Mouse (Mus musculus) cerebellum, postnatal 4 days (tissue): Measurements from ENCODE around the gene Mtfr1l.
A peak's percentile ranks its signal among the peaks of the same experiment; 100 is the strongest.

Experiments used
- DNase-seq, 2 experiments: peaks; one replicate each; pipeline ENCODE4 v3.0.0; 2022; ENCODE audit warnings: low spot score in 2 of 2, mixed read lengths in 1 of 2

Mtfr1l gene

DNA sequence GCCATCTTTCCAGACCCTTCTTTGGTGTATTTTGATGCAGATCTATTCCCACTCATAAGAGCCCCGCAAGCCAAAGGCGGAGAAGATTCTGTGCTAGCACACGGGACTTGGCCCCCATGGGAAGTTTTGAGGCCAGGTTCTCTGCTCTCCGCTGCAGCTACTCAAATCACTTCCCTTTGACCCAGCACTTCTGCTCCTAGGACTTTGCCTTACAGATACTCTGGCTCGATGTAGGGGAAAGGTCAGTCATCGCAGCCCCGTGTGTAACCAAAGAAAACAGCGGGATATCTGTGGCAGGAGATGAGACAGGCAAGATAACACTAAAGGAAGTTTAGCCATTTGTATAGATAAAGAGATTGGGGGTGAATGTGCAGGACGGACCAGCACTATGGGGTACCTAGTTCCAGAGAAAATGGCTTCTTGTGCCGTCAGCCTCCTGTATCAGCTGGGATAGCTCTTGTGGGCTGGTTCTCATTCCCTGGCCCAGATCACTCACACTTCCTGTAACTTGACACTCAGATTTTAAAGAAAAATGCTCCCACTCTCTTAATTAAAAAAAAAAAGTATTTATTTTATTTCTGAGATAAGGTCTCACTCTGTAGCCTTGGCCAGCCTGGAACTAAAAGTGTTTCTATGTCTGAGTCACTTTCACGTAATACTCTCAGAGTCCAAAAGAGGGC, 45.1 kb downstream of the Mtfr1l start:
- no peak for DNase-seq

DNA sequence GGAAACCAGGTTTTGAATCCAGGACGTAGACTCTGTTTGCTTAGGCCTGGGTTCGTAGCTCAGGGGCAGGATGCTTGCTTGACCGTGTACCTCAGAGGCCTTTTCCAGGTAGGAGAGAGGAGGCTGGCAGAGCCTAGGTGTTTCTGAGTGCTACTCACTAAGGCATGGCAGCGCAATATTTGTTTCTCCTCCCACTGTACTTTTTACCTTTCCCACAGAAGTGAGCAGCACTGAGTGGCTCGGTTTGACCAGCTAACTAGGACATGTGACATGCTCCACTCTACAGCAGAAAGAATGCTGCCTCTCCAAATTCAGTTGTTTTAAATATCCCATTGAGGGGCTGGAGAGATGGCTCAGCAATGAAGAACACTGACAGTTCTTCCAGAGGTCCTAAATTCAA, 47.0 kb downstream of the Mtfr1l start:
- DNase-seq, result no peak

DNA sequence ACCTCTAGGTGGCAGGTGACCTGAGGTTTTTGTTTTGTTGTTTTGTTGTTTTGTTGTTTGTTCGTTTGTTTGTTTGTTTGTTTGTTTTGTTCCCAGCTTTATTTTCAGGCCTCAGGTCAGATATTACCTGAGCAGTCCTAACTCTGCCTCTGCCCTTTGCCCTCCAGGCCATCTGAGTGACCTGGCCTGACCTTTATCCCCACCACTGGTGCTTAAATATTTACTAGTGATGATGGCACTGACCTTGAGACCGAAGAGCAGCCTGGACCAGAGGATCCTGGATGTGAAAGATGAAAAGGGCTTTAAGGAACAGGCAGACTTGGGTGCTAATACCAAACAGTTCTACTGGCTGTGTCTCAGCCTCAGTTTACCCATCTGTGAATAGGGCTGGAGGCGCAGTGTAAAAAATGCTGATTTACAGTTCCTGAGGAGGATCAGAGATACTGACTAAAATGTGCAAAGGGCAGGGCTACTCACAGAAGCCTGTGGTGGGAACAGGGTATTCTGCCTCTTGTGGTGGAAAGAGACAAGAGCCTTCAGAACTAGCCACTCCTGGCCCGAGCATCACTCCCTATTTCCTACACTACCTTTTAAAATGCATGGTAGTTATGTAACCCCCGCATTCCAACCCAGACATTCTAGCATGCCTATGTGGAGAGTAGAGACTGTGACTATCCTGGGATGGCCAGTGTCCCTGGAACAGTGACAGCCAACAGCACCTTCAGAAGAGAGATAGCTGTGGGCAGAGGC, 49.9 kb downstream of the Mtfr1l start:
- DNase-seq, result no peak

DNA sequence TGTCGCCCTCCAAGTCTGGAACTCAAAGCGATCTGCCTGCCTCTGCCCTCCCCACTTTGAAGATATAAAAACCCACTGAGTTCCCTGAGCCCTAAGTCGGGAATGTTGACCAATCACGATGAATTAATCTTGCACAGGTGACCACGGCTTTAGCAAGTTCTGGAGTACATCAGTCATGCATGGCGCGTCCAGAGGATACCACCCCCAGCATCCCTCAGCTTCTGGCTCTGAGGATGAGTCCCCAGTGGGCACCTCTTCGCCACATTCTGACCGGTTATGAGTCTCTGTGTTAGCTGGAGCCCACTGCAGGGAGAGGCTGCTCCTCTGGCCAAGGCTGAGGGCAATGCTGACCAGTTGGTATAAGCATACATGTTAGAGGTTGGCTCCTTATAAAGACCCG, 51.0 kb downstream of the Mtfr1l start:
- no peak for DNase-seq

DNA sequence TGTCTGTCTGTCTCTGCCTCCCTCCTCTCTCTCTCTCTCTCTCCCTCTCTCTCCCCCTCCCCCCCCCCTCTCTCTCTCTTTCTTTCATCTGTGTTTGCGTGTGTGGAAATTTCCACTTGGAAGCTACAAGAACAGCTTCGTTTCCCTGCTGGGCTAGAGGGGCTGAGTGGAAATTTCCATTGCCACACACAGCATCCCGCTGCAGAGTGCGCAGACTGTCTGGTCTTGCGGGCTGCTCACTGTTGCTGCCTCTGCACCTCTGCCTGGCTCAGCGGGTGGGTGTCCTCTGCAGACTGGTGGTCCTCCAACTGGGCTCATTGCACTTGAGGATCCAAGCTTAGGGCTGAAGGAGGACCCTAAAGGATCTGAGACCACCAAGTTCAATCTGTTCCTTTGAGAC, 51.5 kb downstream of the Mtfr1l start:
- DNase-seq, result no peak

DNA sequence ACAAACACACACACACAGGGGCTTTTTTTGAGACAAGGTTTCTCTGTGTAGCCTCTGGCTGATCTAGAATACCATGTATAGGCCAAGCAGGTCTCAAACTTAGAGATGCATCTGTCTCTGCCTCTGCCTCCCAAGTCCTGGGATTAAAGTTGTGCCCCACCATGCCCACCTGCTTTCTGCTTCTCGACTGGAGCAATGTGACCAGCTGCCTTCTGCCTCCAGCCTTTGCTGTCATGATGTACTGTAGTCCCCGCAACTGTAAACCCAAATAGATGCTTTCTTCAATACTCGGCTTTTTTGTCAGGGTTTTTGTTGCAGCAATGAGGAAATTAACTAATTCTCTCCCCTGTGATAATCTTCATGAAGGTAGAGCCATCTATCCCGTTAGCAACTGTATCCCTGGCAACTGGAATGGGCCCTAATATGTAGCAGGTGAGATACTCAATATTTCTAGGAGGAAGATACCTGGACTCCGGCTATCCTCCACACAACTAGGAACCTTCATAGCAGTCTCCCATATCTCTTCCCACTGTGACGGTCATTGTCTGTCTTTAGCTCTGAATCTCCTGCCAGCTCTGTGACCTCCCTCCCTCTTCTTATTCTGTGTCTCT, 52.0 kb downstream of the Mtfr1l start:
- DNase-seq, result no peak

DNA sequence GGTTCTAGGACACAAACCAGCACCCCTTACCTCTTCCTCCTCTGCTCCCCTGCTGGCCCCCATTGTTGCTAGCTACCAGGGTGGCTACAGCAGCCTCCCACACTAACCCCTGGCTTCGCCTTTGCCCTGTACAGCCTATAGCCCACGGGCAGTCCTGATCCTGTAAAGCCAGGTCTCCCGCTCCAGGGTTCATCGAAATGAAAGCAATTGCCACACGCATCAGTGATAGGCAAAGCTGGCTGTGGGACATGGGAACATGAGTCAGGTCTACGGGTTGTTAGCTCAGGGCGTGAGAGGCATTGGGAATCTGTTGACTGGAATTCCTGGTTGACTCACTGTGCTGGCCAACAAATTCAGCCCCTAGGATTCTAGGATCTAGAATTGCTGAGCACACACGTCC, 52.7 kb downstream of the Mtfr1l start:
- DNase-seq, result no peak

DNA sequence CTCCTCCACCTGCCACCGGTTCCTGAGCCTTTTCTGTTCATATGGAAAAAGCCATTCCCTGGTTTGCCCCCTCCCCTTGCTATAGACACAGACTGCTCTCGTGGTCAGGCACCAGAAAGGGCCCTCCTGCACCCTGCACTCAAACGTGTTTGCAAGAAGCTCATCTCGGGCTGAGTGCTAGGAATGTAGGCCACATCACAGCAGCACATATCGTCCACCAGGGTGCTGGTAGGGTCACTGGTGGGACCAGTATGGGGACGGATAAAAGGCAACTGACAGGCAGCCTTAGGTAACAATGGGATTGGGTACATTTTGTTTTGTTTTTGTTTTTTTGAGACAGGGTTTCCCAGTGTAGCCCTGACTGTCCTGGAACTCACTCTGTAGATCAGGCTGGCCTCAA, 53.9 kb downstream of the Mtfr1l start:
- no peak for DNase-seq

DNA sequence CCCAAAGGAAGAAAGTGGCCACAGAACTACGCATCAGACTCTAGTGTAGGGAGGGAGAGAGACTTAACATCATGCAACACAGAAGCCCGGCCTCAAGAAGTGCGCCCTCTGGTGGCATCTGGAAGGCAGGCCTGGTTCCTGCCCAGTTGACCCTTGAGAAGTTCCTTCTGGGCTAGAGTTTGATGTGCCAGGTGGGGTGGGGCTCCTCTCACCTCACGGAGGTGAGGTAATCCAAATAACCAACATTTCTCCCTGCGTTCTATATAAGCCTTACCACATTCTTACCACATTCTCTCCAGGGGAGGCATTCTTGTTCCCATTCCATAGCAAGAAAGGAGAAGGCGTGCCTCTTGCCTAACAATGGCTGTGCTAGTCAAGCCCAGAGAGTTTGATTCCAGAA, 54.3 kb downstream of the Mtfr1l start:
- DNase-seq, result peak; percentile 63 to 79

DNA sequence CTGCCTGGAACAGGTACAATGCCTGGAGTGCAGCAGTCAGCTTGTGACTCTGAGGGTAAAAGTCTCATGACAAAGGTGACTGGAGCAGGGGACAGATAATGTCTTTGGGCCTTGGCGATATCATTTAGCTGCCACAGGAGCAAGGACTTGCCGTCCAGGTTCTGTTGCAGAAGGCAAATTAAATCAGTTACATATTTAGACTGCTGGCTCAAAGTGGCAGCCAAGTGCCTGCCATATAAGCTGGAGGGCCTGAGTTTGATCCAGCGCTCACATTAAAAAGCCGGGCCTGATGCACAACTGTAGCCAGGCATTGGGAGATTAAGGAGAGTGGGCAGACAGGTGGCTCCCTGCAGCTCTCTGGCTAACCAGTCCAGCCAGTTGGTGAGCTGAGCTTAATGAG, 55.3 kb downstream of the Mtfr1l start:
- DNase-seq, result no peak

DNA sequence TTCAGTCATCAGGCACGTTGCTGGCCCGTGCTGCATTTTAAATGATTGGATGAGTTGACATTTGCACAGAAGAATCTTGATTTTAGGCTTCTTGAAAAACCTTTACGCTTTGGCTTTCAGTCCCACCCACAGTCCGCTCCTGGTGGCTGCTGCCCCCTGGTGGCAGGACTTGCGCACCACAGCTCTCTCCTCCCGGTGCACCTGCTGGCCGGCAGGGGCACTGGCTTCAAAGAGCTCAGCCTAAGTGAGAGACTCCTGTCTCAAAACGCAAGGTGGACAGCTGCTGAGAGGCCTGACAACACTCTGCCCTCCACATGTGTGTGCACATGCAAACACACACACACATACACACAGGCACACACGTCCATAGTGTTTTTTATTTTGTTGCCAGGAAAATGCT, 57.2 kb downstream of the Mtfr1l start:
- peak; percentile 98 for DNase-seq

DNA sequence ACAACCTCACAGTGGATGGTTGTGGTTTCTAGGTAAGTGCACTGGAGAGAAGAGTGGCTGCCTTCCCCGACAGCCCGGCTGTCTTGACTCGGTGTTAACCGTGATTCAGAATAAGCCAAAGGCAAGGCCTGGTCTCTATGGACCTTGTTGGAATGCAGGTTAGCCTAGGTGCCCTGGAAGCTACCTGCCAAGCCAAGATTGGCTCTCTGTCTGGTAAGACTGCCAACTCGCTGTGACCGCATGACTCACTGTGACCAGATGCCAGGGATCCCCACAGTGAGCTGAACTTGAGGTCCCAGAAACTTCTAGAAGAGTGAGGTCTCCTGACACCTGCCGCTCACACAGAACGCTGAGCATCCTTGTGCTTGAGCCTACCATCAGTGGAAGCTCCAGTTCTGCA, 58.3 kb downstream of the Mtfr1l start:
- DNase-seq, result no peak
